Mouse (Mus musculus) lung, postnatal 25 days (tissue): ENCODE results near the gene Aplnr.

ENCODE experiments used
- DNase-seq: peaks from one replicate; pipeline ENCODE4 v3.0.0; 2022; ENCODE audit warnings: low spot score

Aplnr gene

DNA sequence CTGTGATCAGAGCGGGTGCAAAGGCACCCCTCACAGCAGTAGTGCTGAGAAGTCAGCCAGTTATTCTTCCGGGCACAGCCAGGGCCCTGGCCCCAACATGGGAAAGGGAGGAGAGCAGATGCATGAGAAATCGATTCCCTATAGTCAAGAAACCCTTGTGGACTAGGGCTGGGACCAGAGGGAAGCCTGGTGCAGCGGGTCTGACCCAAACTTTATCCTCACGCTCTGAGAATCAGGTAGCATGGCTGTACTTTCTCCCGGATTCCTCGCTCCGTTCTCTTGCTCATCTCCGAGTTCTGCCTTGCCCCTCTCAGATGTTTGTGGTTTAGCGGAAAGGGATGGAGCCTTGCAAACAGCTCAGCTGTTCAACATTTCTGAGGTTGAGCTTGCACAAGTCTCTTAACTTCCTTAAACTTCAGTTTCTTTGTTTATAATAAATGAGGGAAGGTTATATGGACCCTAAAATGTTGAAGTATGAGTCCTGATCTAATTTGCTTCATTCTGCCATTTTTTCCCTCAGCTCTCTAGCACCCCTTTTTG lies 1.6 kb downstream of the Aplnr start:
- no peak for DNase-seq

DNA sequence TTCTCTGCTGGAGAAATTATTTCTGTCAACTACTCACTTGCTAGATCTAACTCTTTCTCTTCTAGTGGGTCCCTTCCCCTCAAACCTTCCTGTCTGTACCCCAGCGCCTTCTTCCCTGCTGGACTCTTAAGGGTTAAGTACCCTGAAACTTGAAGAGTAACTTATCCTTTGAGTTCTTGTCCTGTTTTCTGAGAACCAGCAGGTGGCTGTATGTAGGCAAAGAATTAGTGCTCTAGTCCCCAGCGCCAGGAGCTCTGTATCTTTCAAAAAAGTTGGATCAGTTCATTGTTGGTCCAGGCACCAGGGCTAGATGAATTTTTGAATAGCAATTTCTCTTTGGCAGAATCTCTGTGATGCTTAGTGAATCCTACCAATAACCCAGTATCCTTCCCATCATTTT lies 2.1 kb downstream of the Aplnr start:
- DNase-seq, result no peak

DNA sequence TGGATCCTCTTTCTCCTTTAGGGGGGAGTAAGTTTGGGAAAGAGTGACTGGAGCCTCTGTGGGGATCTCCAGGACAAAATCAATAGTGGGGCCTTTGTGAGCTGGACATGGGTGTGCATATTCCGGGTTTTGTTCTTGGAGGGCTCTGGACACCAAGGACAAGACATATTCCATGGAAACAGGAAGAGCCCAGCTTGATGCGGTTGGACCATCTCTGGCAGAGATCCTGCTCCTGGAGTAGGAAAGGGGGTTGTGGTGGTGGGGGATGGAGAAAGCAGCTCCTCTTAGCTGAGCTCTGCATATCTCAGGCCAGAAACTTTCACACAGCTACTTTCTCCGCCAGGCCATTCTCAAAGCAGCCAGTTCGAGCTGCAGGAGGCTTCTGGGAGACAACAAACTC lies 3.4 kb downstream of the Aplnr start:
- peak; percentile 64 for DNase-seq

DNA sequence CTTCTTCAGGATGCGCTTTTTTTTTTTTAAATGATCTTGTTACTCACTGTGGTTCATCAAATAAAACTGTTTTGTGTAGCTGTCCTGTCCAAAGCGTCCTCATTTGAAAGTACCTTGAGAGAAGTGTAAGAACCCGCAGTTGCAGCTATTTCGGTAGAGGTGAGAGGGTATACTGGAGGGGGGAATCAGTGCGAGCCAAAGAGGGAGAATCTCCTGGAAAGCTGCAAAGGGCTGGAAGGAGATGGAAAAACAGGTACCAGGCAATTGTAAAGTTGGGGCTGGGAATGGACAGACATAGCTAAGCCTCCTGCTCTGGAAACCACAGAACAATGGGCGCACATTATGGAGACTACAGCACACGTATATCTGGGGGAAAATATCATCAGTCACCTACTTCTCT lies 3.8 kb downstream of the Aplnr start:
- DNase-seq, result no peak

DNA sequence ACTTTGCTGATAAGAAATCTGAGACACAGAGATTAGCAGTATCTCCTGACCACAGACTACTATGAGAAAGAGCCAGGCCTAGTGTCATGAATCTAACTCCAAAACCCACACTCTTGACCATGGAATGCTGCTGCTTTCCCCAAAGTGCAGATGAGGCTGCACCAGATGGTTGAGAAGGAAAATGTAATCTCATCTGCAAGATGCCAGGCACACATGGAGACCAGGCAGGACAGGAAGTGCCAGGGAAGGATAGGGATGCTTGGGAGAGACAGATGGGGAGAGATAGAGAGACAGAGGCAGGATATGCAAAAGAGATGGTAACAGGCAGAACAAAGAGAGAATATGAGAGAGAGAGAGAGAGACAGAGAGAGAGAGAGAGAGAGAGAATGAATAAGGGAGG lies 4.8 kb downstream of the Aplnr start:
- no peak for DNase-seq

DNA sequence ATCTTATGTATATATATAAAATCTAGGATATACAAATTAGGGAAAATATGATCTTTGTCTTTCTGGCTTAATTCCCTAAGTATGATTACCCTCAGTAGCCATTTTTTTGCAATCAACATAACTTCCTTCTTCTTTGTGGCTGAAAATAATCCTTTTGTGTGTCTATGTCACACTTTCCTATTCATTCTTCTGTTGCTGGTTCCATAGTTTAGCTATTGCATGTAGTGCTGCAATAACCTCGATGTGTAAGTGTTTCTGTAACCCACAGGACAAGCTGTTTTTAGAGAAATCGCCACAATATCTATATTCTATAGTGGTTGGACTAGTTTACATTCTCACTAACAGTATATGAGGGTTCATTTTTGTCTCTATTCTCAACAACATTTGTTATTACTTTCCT lies 8.9 kb downstream of the Aplnr start:
- no peak for DNase-seq

DNA sequence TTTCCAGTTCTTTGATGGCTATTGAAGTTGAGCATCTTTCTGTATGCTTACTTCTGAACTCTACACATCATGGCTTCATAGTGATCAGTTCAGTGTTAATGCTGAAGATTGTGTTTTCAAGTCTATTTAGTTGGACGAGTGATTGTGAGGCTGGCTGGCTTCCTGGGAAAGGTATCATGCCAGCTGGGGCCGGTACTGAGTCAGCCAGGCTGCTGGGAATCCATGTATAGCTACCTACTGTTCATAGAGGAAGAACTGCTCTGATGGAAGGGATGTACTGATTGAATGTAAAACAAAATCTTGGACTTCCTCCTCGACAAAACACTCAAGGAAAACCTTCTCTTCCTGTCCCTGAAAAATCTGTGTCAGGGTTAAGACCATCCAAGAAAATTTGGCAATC lies 9.3 kb downstream of the Aplnr start:
- DNase-seq, result no peak

DNA sequence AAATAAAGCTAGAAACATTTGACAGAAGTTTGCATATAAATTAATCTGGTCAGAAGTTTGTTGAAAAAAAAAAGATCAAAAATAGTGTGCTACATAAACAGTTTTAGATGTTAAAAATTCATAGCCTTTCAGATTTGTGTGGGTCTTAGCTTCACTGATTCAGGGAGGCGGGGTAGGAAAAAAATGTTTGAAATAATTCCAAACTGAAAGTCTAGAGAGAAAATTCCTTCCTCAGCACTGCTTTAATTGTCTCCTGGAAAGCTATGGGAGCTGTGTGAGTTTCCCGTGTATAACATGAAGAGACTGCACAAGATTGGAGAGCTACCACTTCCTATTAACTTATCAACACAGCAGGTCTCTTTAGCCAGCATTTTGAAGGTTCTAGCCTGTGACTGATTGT lies 11.5 kb downstream of the Aplnr start:
- no peak for DNase-seq

DNA sequence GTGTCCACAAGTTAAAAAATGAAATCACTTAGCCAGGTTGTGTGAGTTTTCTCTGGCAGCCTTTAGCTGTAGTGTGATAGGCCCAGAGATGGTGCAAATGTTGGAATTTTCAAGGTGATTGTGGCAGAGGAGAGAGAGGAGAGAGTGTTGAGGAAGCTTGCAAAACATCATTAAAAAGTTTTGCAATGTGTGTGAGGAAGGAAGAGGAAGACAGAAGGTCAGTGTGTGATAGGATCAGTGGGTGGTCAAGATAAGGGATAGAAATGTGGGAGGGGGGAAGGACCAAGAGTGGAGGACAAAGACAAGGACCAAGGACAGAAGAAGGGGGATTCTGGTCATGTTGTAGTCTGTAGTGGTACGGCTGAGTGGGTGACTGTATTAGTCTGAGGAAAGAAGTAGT lies 14.3 kb downstream of the Aplnr start:
- DNase-seq, result no peak

DNA sequence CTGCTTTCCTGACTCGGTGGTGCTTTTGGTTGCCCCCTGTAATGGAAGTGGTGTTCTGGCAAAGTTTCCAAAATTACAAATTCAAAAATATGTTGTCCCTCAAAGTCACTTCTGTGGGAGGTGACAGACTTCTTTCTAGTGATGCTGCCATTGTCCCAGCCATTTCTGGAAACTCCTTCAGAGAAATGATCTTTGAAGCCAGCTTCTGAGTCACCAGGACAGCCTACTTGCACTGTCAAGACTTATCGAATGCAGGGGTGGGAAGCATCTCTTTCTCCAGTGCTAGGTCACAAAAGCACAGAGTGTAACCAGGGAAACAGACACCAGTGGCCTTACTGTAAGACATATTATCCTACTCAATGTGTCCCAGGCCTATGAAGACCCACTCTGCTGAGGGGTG lies 15.2 kb downstream of the Aplnr start:
- DNase-seq, result no peak

DNA sequence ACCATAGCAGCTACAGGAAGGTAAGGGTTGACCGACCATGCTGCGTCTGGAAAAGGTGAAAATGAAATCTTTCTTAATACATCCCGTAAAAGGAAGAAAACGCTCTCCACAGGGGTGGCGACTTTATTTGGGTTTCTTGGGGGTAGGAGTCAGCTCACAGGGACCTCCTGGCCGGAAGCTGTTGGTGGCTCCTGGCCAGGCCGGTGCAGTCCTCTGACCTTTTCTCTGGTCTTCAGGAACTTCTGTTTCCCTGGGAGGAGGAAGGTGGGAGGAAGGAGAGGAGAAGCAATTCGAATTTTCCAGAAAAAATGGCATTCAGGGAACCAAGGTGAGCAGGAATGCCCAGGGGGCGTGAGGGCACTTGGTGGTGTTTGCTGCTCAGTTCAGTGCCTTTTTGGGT lies 19.3 kb downstream of the Aplnr start:
- no peak for DNase-seq

DNA sequence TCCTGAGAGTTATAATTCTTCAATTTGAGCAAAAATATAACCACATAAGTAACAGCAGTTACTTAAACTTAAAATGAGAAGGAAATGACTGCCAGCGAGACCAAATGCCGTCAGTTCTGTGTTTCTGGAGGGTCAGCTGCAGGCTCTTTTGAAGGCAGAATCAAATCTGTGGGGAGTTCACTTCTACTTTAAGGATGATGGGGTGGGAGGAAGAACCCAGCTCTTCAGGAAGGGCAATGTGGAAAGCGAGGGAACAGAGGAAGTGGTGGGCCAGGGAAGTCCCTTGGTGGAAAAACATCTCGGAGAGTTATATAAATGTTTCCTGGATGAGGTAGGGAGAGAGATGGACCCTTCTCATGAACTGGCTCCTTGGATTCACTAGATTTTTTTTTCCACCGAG lies 20.1 kb downstream of the Aplnr start:
- DNase-seq, result no peak

DNA sequence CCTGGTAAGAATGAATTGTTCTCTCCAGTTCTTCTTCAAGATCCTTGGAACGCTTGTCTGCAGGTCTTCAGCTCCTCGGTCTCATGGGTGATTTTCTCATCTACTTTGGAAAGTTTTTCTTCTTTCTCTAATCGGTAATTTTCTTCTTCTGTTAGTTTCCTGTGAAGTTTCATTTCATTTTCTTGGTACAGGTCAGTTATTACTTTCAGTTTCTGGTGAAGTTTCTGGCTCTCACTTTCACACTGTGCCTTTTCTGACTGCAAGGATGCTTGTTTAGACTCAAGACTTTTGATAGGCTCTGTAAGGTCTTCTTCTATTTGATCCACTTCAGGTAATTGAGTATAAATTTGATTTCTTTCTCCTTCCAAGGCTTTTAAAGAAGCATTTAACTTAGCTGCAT lies 21.4 kb downstream of the Aplnr start:
- DNase-seq, result no peak

DNA sequence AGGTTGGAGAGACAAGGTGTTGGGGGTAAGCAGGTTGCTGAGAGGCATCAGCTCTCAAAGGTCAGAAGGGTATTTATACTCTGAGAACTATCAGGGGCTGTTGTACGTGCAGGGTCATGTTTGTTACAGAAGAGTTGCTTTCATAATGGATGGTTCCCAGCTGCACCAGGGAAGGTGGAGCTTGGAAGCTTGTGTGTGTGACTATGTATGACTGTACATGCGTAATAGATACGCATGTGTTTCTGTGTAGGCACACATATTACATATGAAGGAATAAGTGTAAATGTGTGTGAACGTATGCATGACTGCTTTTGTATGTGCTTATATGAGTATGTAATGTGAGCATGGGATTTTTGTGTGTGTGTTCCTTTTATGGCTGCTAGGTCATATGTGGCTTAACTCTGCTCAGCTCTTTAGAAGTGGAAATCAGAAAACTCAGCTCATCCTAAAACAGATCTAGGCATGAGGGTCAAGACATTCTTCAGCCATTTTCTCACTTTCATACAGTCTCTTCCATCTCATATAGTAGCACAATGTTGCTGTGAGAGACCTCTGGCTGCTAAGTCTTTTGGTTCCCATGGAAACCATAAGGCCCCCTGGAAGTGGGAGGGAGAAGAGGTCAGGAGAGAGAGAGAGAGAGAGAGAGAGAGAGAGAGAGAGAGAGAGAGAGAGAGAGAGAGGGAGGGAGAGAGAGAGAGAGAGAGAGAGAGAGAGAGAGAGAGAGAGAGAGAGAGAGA lies 25.0 kb downstream of the Aplnr start:
- DNase-seq, result no peak

DNA sequence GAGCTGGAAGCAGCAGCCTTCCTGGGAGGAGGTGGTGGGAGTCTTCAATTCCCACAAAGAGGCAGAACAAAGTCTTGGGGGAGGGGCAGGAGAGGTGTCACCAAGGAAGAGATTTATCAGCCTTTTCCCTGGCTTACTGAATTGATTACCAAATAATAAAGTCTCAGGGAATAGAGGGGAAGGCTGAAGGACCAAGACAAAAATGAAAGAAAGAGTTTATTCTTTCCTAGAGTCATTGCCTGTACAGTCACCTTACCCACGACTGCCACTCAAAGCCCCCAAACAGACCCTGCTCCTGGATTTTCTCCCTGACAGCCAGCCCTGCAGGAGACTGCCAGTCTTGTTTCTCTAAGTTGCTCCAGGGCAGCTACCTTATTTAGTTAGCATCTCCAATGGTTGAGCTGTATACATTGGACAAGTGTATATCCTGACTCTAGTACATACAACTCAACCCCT lies 25.6 kb downstream of the Aplnr start:
- DNase-seq, result no peak

DNA sequence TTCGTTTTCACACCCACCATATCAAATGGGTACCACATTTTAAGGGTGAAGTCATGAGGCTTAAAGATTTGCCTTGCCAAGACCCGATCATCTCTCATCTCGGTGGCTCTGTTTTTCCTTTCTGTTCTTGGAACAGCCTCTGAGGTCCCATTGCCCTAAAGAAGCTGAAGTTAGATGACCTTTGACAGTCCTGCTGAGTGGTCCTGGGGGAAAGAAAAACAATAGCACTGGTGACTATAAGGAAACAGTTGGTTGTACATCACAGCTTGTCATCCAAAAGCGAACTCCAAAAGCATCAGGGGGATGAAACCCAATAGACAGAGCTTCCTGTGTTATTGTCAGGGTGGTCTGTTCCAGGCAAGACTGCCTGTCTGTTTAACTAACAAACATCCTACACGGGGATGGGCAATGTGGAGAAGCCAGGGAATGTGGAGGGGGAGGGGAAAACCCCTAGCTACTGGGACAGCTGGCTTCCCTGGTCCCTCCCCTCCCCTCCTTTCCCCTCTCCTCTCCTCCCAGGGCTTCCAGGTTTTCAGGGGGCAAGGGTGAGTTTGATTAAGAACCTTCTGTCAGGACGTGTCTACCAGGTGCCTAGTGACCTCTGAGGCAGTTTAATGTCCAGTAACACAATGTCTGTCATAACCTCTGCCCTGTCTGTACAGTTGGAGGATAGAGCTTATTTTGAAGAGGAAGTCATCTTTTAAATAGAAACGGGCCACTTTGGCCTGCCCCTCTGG lies 27.5 kb downstream of the Aplnr start:
- DNase-seq, result peak; percentile 12

DNA sequence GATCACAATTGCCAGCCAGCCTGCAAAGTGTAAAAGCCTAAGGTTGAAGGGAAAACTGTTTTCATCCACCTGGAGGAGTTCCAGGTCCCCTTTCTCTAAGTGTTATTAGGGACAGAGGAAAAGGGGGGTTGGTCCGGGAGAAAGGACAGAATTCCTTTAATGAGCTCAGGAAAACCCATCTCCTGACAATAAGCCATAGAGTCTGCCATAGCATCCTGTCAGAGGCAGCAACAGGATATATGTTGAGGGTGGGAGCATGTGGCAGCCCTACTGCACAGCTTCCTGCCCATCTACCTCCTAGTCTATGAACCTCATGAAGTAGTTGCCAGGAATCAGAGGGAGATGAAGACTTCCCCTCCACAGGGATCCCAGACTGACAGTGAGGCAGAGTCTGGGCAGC lies 31.6 kb downstream of the Aplnr start:
- DNase-seq, result no peak

DNA sequence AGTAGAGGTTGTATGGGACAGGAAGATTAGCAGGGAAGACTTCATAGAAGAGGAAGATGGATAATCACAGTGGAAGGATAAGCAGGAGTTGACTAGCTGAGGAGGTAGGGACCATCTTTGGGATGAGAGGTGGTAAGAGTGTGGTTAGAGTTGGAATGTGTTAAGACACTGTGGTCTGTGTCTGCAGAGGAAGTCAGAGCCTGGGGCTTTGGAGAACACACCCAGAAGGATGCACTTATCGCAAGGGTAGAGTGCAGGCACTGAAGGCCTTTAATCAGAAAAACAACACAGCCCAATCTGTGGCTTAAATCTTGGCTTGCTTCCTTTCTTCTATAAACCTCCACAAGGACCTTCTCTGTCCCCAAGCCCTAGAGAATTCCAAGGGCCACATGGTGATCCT lies 32.3 kb downstream of the Aplnr start:
- DNase-seq, result no peak

DNA sequence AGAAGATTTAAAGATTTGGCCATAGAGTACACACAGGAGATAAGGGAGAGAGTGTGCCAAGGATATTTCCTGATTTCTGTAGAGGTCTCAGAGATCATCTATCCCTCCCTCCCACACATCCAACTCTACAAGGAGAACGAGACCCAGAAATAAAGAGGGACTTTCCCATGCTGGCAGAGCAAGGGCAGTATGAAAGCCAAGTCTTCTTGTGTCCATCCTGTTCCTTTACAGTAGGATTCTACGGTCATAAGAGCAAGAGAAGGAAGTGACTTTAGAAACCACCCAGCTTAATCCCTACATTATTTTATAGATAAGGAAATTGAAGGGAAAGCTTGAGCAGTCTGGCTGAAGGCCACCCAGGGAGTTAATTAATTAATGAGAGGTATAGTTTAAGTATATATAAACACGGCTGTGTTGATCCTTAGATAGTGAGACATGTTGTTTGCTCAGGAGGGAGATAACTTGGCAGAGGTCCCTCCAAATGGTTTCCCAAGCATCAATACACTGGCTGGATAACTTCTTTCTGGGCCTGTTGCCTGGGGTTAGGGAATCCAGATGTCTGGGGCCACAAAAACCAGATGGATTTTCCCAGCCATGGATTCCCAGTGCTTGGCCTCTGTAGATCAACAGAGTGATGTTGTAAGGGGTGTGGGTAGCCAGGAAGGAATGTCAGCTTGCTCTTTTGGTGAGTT lies 36.2 kb downstream of the Aplnr start:
- DNase-seq, result peak; percentile 5

DNA sequence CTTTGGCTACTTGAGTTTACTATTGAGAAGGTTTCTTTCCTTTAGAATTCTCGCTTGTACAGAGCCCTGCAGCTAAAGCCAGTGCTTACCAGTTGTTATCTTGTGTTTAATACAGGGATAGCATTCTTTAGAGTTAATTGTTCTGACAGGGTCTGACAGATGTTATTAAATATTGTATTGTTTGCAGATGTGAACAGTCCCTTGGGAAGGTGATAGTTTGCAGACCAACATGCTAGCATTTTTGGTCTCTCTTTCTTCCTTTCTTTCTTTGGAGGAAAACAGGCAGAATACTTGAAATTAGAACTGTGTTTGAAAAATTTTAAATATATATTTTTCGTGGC lies 36.7 kb downstream of the Aplnr start:
- DNase-seq, result no peak

DNA sequence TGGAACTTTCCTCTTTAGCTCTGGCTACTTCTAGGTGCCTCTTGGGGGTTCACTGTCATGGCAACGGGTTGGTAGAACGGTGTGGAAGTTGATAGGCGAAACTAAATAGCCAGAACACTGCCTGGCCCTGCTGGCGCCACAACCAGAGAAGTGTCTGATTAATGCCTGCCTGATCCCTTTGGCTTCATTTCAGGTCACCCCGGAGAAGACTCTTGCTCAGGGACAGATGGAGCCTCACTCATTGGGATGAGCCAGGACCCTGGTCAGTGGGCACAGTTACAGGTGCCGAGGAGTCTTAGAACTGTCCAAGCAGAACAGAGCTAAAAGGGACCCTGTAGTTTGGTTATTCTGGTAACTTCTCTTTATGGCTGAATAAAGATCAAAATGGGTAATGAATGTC lies 37.5 kb downstream of the Aplnr start:
- no peak for DNase-seq

DNA sequence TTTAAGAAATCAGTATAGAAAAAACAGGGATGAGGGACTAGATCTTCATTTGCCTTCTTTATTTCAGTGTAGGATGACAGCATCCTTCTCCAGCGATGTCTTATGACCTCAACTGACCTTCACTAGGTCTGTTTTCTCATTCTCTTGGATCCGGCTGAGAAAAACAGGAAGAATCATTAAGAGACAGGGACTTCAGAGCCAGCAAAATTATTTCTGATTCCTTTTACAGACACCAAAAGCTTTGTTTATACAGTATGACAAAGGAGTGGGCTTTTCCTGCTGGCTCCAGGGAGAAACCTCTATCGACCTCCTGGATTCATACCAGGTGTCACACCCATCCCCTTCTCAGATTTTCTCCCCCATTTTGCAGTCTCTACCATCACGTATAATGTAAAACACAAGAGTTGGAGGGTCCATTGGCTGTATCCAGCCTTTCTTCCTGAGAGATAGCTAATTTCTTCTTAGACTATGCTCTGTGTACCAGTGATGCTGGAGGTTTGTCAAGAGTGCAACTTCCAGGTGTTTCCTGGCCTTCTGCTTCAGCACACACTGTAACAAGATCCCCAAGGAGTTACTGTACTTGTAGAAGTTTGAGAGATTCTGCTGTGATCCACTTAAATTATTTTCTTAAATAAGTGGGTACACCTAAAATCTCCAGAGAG lies 42.2 kb downstream of the Aplnr start:
- DNase-seq, result no peak
